Mouse (Mus musculus): Measurements from ENCODE around the gene Catsper4. TPM values are rescaled to one million over a fixed set of nuclear protein-coding genes. Genes with fewer than 3 reads are reported as not detected.
"Not testable (repeated sequence)": the region's sequence is repeated elsewhere in the genome, so short reads cannot be mapped to it uniquely, and the experiment has no call there.

Catsper4 gene
- polyA plus RNA-seq (2016; fragmentation: Nextera tagmentation; extraction: Ambion mirVana): not detected in 2 replicates

GRCm38 (mm10) chr4:134227194-134227593, at the start of gene Catsper4:
Gene Catsper4, minus strand, starts transcription at chr4:134227383.
- 64% methylated on average over 8 of the region's 8 CpGs for WGBS
- H3K9ac ChIP-seq: no peak within 1 kb of the TSS
- no peaks in the 10 kb centered on the region for H3K36me3 ChIP-seq
- H3K4me2 ChIP-seq: no peak within 1 kb of the TSS
- H3K4me1 ChIP-seq (replicated peaks): 0 out of 2 replicates have a peak, but pooled peaks cover 4% of the 10 kb centered on the region
- ATAC-seq (ENCODE audit: insufficient number of reproducible peaks, low FRiP score): no peak
- H3K9me3 ChIP-seq (replicated peaks): no peaks in the 10 kb centered on the region
- 0 out of 2 replicates have a peak, but pooled peaks cover 8% of the 10 kb centered on the region for H3K27me3 ChIP-seq (replicated peaks)
- no peak within 1 kb of the TSS for H3K27ac ChIP-seq (ENCODE audit: poor library complexity, severe bottlenecking)
- H3K4me3 ChIP-seq: no peak within 1 kb of the TSS

DNA sequence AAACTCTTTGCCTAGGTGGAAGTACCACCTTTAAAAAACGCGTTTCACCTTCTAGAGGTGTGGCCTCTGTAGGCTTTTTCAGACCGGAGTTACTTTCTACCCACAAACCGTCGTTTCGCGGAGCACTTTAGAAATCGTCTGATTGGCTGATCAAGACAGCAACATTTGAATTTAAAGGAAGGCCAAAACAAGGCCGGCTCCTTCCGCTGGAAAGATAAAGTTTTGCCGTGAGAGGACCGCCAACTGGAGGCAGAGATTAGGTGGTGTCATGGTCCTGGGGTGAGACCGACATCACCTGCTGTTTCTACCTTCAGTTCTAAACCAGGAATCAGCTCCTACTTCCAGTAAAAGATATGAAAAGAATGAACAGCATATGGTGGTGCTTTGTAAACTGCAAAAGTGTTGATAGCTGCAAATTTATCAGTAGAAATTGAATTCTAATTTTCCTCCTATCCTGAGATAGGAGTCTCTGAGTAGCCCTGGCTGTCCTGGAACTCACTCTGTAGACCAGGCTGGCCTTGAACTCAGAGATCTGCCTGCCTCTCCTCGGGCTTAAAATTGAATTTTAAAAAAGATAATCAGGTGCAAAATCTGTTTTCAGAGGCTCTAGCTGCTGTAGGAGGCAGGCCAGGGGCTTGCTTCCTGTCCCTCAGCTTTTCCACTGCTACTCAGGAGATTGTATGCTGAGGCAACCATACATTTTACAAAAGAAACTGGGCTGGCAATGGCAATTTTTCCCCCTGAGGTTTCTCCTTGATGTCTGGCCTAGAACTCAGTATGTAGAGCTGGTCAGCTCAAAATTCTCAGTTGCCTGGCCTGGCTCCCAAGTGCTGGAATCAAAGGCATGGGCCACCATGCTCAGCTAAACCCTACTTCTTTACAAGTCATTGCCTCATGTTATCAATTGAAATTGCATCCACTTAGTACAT, 46.5 kb upstream of the Catsper4 start:
- H3K9me3 ChIP-seq (replicated peaks): peaks cover 4% of the 10 kb centered on the region; the same call in 1 of the 2 replicates
- peak; percentile 84 for ATAC-seq (ENCODE audit: insufficient number of reproducible peaks, low FRiP score)
- 1% methylated on average over 14 of the region's 14 CpGs for WGBS
- H3K4me1 ChIP-seq (replicated peaks): peaks cover 7% of the 10 kb centered on the region; the same call in 1 of the 2 replicates
- H3K36me3 ChIP-seq: peaks cover 25% of the 10 kb centered on the region
- peak overlapping the region; percentile 35 for H3K4me3 ChIP-seq
- H3K9ac ChIP-seq: peak overlapping the region; percentile 15; the same call in 1 of the 2 replicates
- H3K27me3 ChIP-seq (replicated peaks): no peaks in the 10 kb centered on the region
- peak overlapping the region; percentile 59 for H3K4me2 ChIP-seq
- no peak overlapping the region for H3K27ac ChIP-seq (ENCODE audit: poor library complexity, severe bottlenecking)

DNA sequence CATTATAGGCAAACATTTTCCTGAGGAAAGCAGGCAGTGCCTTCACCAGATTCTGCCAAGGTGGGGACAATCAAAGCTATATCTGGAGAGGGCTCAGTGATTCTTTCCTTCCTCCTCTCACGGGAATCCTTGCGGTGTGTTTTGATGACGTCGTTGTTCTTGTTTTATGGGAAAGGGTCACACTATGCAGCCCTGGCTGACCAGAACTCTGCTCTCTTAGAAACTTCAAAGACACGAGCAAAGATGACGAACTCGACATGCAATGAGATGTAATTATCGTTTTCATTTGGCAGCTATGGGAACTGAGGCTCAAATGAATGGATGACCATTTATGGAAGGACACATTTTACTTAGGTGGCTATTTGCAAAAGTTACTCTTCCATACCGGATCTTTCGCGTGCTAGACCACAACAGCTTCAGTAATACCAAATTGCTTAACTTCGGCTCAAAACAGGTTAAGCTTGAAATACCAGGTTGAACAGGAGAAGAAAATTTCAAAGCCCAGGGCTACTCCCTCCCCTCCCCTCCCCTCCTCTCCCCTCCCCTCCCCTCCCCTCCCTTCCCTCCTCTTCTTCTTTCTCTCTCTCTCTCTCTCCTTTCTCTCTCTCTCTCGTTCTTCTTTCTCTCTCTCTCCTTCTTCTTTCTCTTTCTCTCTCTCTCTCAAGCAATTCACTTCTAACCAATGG, 45.7 kb upstream of the Catsper4 start:
- no peak overlapping the region for H3K27ac ChIP-seq (ENCODE audit: poor library complexity, severe bottlenecking)
- H3K9ac ChIP-seq: peak overlapping the region; percentile 15; the same call in 1 of the 2 replicates
- H3K36me3 ChIP-seq: peaks cover 18% of the 10 kb centered on the region
- WGBS: 22% methylated on average over 12 of the region's 13 CpGs
- peaks cover 4% of the 10 kb centered on the region; the same call in 1 of the 2 replicates for H3K9me3 ChIP-seq (replicated peaks)
- H3K4me2 ChIP-seq: peak overlapping the region; percentile 59
- peak overlapping the region; percentile 35 for H3K4me3 ChIP-seq
- 0 out of 2 replicates have a peak, but pooled peaks have one; percentile 56 for ATAC-seq (ENCODE audit: insufficient number of reproducible peaks, low FRiP score)
- no peaks in the 10 kb centered on the region for H3K27me3 ChIP-seq (replicated peaks)
- peaks cover 7% of the 10 kb centered on the region; the same call in 1 of the 2 replicates for H3K4me1 ChIP-seq (replicated peaks)

DNA sequence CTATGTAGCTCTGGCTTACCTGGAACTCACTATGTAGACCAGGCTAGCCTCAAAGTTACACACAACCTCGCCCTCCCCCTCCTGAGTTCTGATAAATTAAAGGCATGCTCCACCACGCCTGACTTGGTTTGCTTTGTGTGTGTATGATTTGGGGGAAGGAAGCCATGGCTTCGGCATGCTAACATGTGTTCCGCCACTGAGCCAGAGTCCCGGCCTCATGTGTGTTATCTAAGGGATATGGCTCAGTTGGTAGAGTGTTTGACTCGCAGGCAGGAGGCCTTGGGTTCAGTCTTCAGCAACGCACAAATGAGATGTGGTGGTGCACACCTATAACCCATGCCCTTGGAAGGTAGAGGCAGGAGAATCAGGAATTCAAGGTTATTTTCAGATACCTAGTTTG, 44.8 kb upstream of the Catsper4 start:
- 77% methylated on average over 7 of the region's 7 CpGs for WGBS
- H3K4me3 ChIP-seq: no peak overlapping the region
- no peak overlapping the region for H3K27ac ChIP-seq (ENCODE audit: poor library complexity, severe bottlenecking)
- no peak overlapping the region for H3K9ac ChIP-seq
- peaks cover 7% of the 10 kb centered on the region; the same call in 1 of the 2 replicates for H3K4me1 ChIP-seq (replicated peaks)
- H3K4me2 ChIP-seq: no peak overlapping the region
- H3K27me3 ChIP-seq (replicated peaks): no peaks in the 10 kb centered on the region
- peaks cover 4% of the 10 kb centered on the region; the same call in 1 of the 2 replicates for H3K9me3 ChIP-seq (replicated peaks)
- ATAC-seq (ENCODE audit: insufficient number of reproducible peaks, low FRiP score): no peak
- H3K36me3 ChIP-seq: peaks cover 11% of the 10 kb centered on the region

- H3K27me3 ChIP-seq (replicated peaks); H3K4me1 ChIP-seq (replicated peaks); ATAC-seq (ENCODE audit: insufficient number of reproducible peaks, low FRiP score); H3K36me3 ChIP-seq; H3K27ac ChIP-seq (ENCODE audit: poor library complexity, severe bottlenecking); H3K9ac ChIP-seq; H3K9me3 ChIP-seq (replicated peaks); H3K4me2 ChIP-seq; H3K4me3 ChIP-seq: not testable (repeated sequence)
These were observed 42.4 kb upstream of the Catsper4 start for GRCm38 (mm10) chr4:134269622-134270021.

GRCm38 (mm10) chr4:134268102-134268655, 41.0 kb upstream of the Catsper4 start:
- Histone ChIP-seq H3K4me2 (no peak overlapping the region), H3K27ac (ENCODE audit: poor library complexity, severe bottlenecking) (no peak overlapping the region), H3K9ac (no peak overlapping the region), H3K4me1 (replicated peaks) (peaks cover 7% of the 10 kb centered on the region; the same call in 1 of the 2 replicates), H3K9me3 (replicated peaks) (peaks cover 9% of the 10 kb centered on the region), H3K27me3 (replicated peaks) (no peaks in the 10 kb centered on the region), H3K4me3 (no peak overlapping the region), H3K36me3 (no peaks in the 10 kb centered on the region)
- ATAC-seq (ENCODE audit: insufficient number of reproducible peaks, low FRiP score): no peak
- WGBS: 77% methylated on average over 19 of the region's 19 CpGs

GRCm38 (mm10) chr4:134265860-134266585, 38.8 kb upstream of the Catsper4 start:
- Histone ChIP-seq H3K9ac (no peak overlapping the region), H3K4me3 (no peak overlapping the region), H3K27ac (ENCODE audit: poor library complexity, severe bottlenecking) (no peak overlapping the region), H3K4me2 (no peak overlapping the region), H3K27me3 (replicated peaks) (no peaks in the 10 kb centered on the region), H3K9me3 (replicated peaks) (peaks cover 13% of the 10 kb centered on the region), H3K4me1 (replicated peaks) (no peaks in the 10 kb centered on the region), H3K36me3 (no peaks in the 10 kb centered on the region)
- no peak for ATAC-seq (ENCODE audit: insufficient number of reproducible peaks, low FRiP score)
- WGBS: 66% methylated on average over 9 of the region's 9 CpGs

- WGBS: 25% methylated on average over 6 of the region's 6 CpGs
- Histone ChIP-seq H3K4me2 (no peak overlapping the region), H3K4me3 (no peak overlapping the region), H3K27ac (ENCODE audit: poor library complexity, severe bottlenecking) (no peak overlapping the region), H3K9me3 (replicated peaks) (peaks cover 8% of the 10 kb centered on the region; the same call in 1 of the 2 replicates), H3K36me3 (no peaks in the 10 kb centered on the region), H3K9ac (no peak overlapping the region), H3K4me1 (replicated peaks) (0 out of 2 replicates have a peak, but pooled peaks cover under 1% of the 10 kb centered on the region), H3K27me3 (replicated peaks) (no peaks in the 10 kb centered on the region)
- no peak for ATAC-seq (ENCODE audit: insufficient number of reproducible peaks, low FRiP score)
These were observed 36.0 kb upstream of the Catsper4 start for GRCm38 (mm10) chr4:134263191-134263590.

DNA sequence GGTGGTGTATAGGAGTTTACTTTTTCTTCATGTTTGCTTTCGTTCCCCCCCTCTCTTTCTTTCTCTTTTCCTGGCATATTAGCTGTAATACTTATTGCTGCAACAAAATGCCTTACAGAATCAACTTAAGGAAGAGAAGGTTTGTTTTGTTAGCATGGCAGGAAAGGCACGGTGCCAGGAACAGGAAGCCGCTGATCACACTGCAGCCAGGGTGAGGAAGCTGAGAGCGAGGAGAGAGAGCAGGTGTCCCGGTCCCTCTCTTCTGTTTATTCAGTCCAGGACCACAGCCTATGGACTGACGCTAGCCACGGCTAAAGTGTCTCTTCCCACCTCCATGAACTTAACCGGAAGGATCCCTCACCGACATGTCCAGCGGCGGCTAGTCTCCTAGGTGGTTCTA, 31.2 kb upstream of the Catsper4 start:
- Histone ChIP-seq H3K27me3 (replicated peaks) (0 out of 2 replicates have a peak, but pooled peaks cover under 1% of the 10 kb centered on the region), H3K4me3 (no peak overlapping the region), H3K9ac (no peak overlapping the region), H3K4me1 (replicated peaks) (peaks cover 46% of the 10 kb centered on the region), H3K9me3 (replicated peaks) (0 out of 2 replicates have a peak, but pooled peaks cover 4% of the 10 kb centered on the region), H3K36me3 (no peaks in the 10 kb centered on the region), H3K4me2 (no peak overlapping the region), H3K27ac (ENCODE audit: poor library complexity, severe bottlenecking) (no peak overlapping the region)
- WGBS: 60% methylated on average over 11 of the region's 11 CpGs
- ATAC-seq (ENCODE audit: insufficient number of reproducible peaks, low FRiP score): no peak
